Mouse (Mus musculus) MEL (cell line): ENCODE data around the gene Cox11. TPM values are rescaled to one million over a fixed set of nuclear protein-coding genes. Genes with fewer than 3 reads are reported as not detected.

ENCODE experiments used
- DNase-seq: peaks from one replicate; pipeline ENCODE4 v3.0.0; 2011; ENCODE audit warnings: low read depth, low spot score
- H3K27ac ChIP-seq: 2 replicates; pipeline ENCODE4 v1.5.1; 2012; ENCODE audit warnings: low read depth, mild to moderate bottlenecking, control low read depth, low read length, moderate library complexity; ENCODE audit not compliant: control insufficient read depth
- H3K27me3 ChIP-seq, 2 experiments: fragments of 150-350 bp in 1 of 2; sonication (generic) in 1 of 2; 2 replicates each; pipeline ENCODE4 v1.6.1; 2012; ENCODE audit warnings: low read length in 2 of 2, mild to moderate bottlenecking in 2 of 2, improper control_type of control experiment in 1 of 2, moderate library complexity in 1 of 2; ENCODE audit not compliant: insufficient read depth in 2 of 2, control insufficient read depth in 1 of 2
- H3K36me3 ChIP-seq, 2 experiments: 2 replicates each; pipeline ENCODE4 v1.6.1; 2012 to 2014; ENCODE audit warnings: low read length in 2 of 2, improper control_type of control experiment in 1 of 2, inconsistent platforms in 1 of 2, mild to moderate bottlenecking in 1 of 2; ENCODE audit not compliant: insufficient read depth in 2 of 2, control insufficient read depth in 1 of 2
- H3K4me1 ChIP-seq, 2 experiments: fragments of 150-350 bp in 1 of 2; sonication (generic) in 1 of 2; 2 replicates each; pipeline ENCODE4 v1.6.1; 2012; ENCODE audit warnings: low read length in 2 of 2, improper control_type of control experiment in 1 of 2, mild to moderate bottlenecking in 1 of 2; ENCODE audit not compliant: insufficient read depth in 2 of 2, control insufficient read depth in 1 of 2
- H3K4me3 ChIP-seq, 2 experiments: fragments of 150-350 bp in 1 of 2; sonication (generic) in 1 of 2; 2 replicates each; pipeline ENCODE4 v1.5.1; 2012; ENCODE audit warnings: low read depth in 2 of 2, low read length in 2 of 2, mild to moderate bottlenecking in 2 of 2, moderate library complexity in 2 of 2, control low read depth in 1 of 2, improper control_type of control experiment in 1 of 2; ENCODE audit not compliant: control insufficient read depth in 1 of 2, insufficient read depth in 1 of 2
- H3K79me2 ChIP-seq: 2 replicates; pipeline ENCODE4 v1.6.1; 2012; ENCODE audit warnings: mild to moderate bottlenecking, low read length, moderate library complexity; ENCODE audit not compliant: control insufficient read depth, poor library complexity, insufficient read depth
- H3K9ac ChIP-seq: 2 replicates; pipeline ENCODE4 v1.6.1; 2012; ENCODE audit warnings: low read depth, mild to moderate bottlenecking, control low read depth, low read length, moderate library complexity; ENCODE audit not compliant: control insufficient read depth, poor library complexity, severe bottlenecking
- H3K9me3 ChIP-seq: fragments of 150-350 bp; sonication (generic); replicated peaks from 2 replicates; pipeline ENCODE4 v1.6.1; 2012; ENCODE audit warnings: mild to moderate bottlenecking, low read length, improper control_type of control experiment, moderate library complexity; ENCODE audit not compliant: insufficient read depth
- CHD1 ChIP-seq: IDR thresholded peaks from 2 replicates; pipeline ENCODE4 v1.6.1; 2012; ENCODE audit warnings: low read depth, mild to moderate bottlenecking, inconsistent platforms, low read length, improper control_type of control experiment
- ELF1 ChIP-seq: IDR thresholded peaks from 2 replicates; pipeline ENCODE4 v1.6.1; 2014; ENCODE audit warnings: low read depth, mild to moderate bottlenecking, inconsistent platforms, low read length, improper control_type of control experiment, moderate library complexity
- ETS1 ChIP-seq: IDR thresholded peaks from 2 replicates; pipeline ENCODE4 v1.6.1; 2012; ENCODE audit warnings: low read depth, mild to moderate bottlenecking, inconsistent platforms, low read length, improper control_type of control experiment, moderate library complexity
- GABPA ChIP-seq: IDR thresholded peaks from 2 replicates; pipeline ENCODE4 v1.6.1; 2012; ENCODE audit warnings: low read depth, mild to moderate bottlenecking, inconsistent platforms, low read length, improper control_type of control experiment, moderate library complexity
- JUND ChIP-seq: IDR thresholded peaks from 2 replicates; pipeline ENCODE4 v1.6.1; 2011; ENCODE audit warnings: low read depth, mild to moderate bottlenecking, improper control_type of control experiment, low read length
- KAT2A ChIP-seq: conservative IDR thresholded peaks from 2 replicates; pipeline ENCODE4 v1.6.1; 2012; ENCODE audit warnings: low read depth, low read length, improper control_type of control experiment, inconsistent platforms
- MEF2A ChIP-seq: IDR thresholded peaks from 2 replicates; pipeline ENCODE4 v1.6.1; 2014; ENCODE audit warnings: low read depth, mild to moderate bottlenecking, inconsistent platforms, low read length, improper control_type of control experiment; ENCODE audit not compliant: poor library complexity, insufficient replicate concordance, severe bottlenecking; ENCODE audit errors: extremely low read depth
- MYC ChIP-seq: IDR thresholded peaks from 2 replicates; pipeline ENCODE4 v1.6.1; 2011; ENCODE audit warnings: low read depth, mild to moderate bottlenecking, low read length, improper control_type of control experiment, moderate library complexity
- NELFE ChIP-seq: IDR thresholded peaks from 2 replicates; pipeline ENCODE4 v1.6.1; 2011; ENCODE audit warnings: low read depth, low read length, improper control_type of control experiment
- NRF1 ChIP-seq: IDR thresholded peaks from 2 replicates; pipeline ENCODE4 v1.6.1; 2014; ENCODE audit warnings: low read depth, mild to moderate bottlenecking, inconsistent platforms, low read length, improper control_type of control experiment, moderate library complexity; ENCODE audit not compliant: poor library complexity, insufficient read depth, severe bottlenecking
- POLR2A ChIP-seq, 2 experiments: IDR thresholded peaks; 2 replicates each; pipeline ENCODE4 v1.6.1; 2011 to 2012; ENCODE audit warnings: low read length in 2 of 2, mild to moderate bottlenecking in 2 of 2, control low read depth in 1 of 2, improper control_type of control experiment in 1 of 2, low read depth in 1 of 2, moderate library complexity in 1 of 2; ENCODE audit not compliant: control insufficient read depth in 1 of 2, insufficient read depth in 1 of 2, poor library complexity in 1 of 2
- POLR2AphosphoS2 ChIP-seq: IDR thresholded peaks from 2 replicates; pipeline ENCODE4 v1.6.1; 2011; ENCODE audit warnings: low read length, improper control_type of control experiment
- POLR2AphosphoS5 ChIP-seq: IDR thresholded peaks from 2 replicates; pipeline ENCODE4 v1.6.1; 2012; ENCODE audit warnings: low read depth, borderline replicate concordance, mild to moderate bottlenecking, inconsistent platforms, low read length, moderate library complexity, mixed read lengths
- RAD21 ChIP-seq: IDR thresholded peaks from 2 replicates; pipeline ENCODE4 v1.6.1; 2011; ENCODE audit warnings: mild to moderate bottlenecking, low read depth, low read length, improper control_type of control experiment
- RCOR1 ChIP-seq: IDR thresholded peaks from 2 replicates; pipeline ENCODE4 v1.6.1; 2012; ENCODE audit warnings: low read depth, mild to moderate bottlenecking, inconsistent platforms, low read length, improper control_type of control experiment
- SIN3A ChIP-seq: IDR thresholded peaks from 2 replicates; pipeline ENCODE4 v1.6.1; 2012; ENCODE audit warnings: low read length, improper control_type of control experiment, inconsistent platforms
- SMC3 ChIP-seq: IDR thresholded peaks from 2 replicates; pipeline ENCODE4 v1.6.1; 2011; ENCODE audit warnings: low read depth, low read length, improper control_type of control experiment
- USF2 ChIP-seq, 2 experiments: IDR thresholded peaks; 2 replicates each; pipeline ENCODE4 v1.6.1; 2011 to 2012; ENCODE audit warnings: improper control_type of control experiment in 2 of 2, low read length in 2 of 2, borderline replicate concordance in 1 of 2, inconsistent platforms in 1 of 2, low read depth in 1 of 2, mild to moderate bottlenecking in 1 of 2; ENCODE audit not compliant: insufficient read depth in 1 of 2
- ZC3H11A ChIP-seq: IDR thresholded peaks from 2 replicates; pipeline ENCODE4 v1.6.1; 2012; ENCODE audit warnings: low read depth, mild to moderate bottlenecking, inconsistent platforms, low read length, improper control_type of control experiment
- ZKSCAN1 ChIP-seq: IDR thresholded peaks from 2 replicates; pipeline ENCODE4 v1.6.1; 2012; ENCODE audit warnings: low read depth, mild to moderate bottlenecking, inconsistent platforms, low read length, improper control_type of control experiment, moderate library complexity
- polyA plus RNA-seq, 2 experiments: library from polyadenylated mRNA; stranded (reverse) in 1 of 2; unstranded in 1 of 2; fragments of >175 nt in 1 of 2; fragments of >200 nt in 1 of 2; gene quantifications; 2 replicates each; pipeline versions ENCODE4 v1.2.1 to v1.2.4; 2012; ENCODE audit warnings: low replicate concordance in 2 of 2, low read depth in 1 of 2; ENCODE audit not compliant: insufficient read length in 2 of 2, insufficient read depth in 1 of 2, missing spikeins in 1 of 2
- total RNA-seq: library from RNA; depleted of rRNA; stranded (reverse); fragments of 300-350 nt; gene quantifications from 2 replicates; pipeline ENCODE4 v1.2.3, GENCODE M21; 2012

The Cox11 gene
- total and polyA plus RNA-seq, 3 experiments, result 19.3 to 21.0 TPM; not detected in 1

DNA sequence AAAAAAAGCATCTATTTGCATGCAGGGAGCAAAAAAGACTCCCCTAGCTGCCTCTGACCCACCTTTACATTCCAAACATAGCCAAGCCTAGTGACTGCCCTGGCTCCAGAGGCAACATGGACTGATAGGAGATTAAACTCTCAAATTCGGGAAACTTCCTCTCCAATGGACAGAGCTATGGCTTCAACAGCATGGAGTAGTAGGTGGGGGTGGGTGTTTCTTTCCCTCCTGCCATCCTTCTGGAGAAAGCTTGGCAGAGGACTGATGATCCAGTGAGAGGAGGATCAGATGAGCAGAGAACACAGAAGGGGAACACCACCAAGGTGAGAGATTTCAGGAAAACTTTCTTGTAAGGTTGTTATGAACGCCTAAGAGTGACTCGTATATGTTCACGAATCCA is 14.6 kb downstream of the Cox11 start:
- peaks cover 19 to 25% of the 10 kb centered on the region in 2 experiments for H3K36me3 ChIP-seq
- no peak for TF ChIP-seq MYC
- TF ChIP-seq MEF2A, result no peak
- TF ChIP-seq ELF1, result no peak
- TF ChIP-seq GABPA, result no peak
- no peak for TF ChIP-seq SMC3
- TF ChIP-seq USF2 (IDR thresholded peaks at IDR 0.05; ENCODE audit: borderline replicate concordance in 1 of 2, insufficient read depth in 1 of 2, low read depth in 1 of 2, low read length in 2 of 2), result no peak
- TF ChIP-seq KAT2A, result no peak
- no peak for TF ChIP-seq JUND
- TF ChIP-seq SIN3A, result no peak
- TF ChIP-seq POLR2A (IDR thresholded peaks at IDR 0.05; ENCODE audit: control insufficient read depth in 1 of 2, insufficient read depth in 1 of 2, low read depth in 1 of 2, low read length in 2 of 2, poor library complexity in 1 of 2), result no peak
- no peak for TF ChIP-seq NRF1
- TF ChIP-seq POLR2AphosphoS5, result no peak
- no peak for TF ChIP-seq POLR2AphosphoS2
- TF ChIP-seq RAD21, result no peak
- no peak for TF ChIP-seq ETS1
- no peak for TF ChIP-seq CHD1
- no peak for TF ChIP-seq RCOR1
- TF ChIP-seq ZC3H11A, result no peak

GRCm38 (mm10) chr11:90657527-90657926 is 19.6 kb downstream of the Cox11 start:
- TF ChIP-seq ZKSCAN1, result no peak
- TF ChIP-seq NELFE, result no peak
- H3K36me3 ChIP-seq, result peaks cover 15 to 23% of the 10 kb centered on the region in 2 experiments
- H3K27ac ChIP-seq, result no peak overlapping the region
- H3K79me2 ChIP-seq, result no peaks in the 10 kb centered on the region
- no peaks in the 10 kb centered on the region for H3K9me3 ChIP-seq
- H3K4me1 ChIP-seq, result peaks cover 11 to 16% of the 10 kb centered on the region in 2 experiments
- H3K4me3 ChIP-seq, result no peak overlapping the region
- no peak for DNase-seq
- H3K27me3 ChIP-seq, result no peaks in the 10 kb centered on the region
- no peak overlapping the region for H3K9ac ChIP-seq

More for the DNA sequence above, 14.6 kb downstream of the Cox11 start:
- Histone ChIP-seq H3K9me3 (no peaks in the 10 kb centered on the region), H3K27me3 (no peaks in the 10 kb centered on the region), H3K79me2 (no peaks in the 10 kb centered on the region), H3K4me3 (no peak overlapping the region), H3K4me1 (peaks cover 0 to 12% of the 10 kb centered on the region in 2 experiments; a peak in 3 of 4 replicates), H3K27ac (no peak overlapping the region), H3K9ac (no peak overlapping the region)
- DNase-seq, result no peak
